ENCODE assay signal across 13 mouse cellular contexts in genomic region chr16:18413032-18413816, GRCm38 (mm10). TPM values are rescaled to one million over a fixed set of nuclear protein-coding genes. Genes with fewer than 3 reads are reported as not detected.
DNase-seq lines count a peak whose midpoint lies in the region; ATAC-seq and TF ChIP-seq lines count a peak whose summit lies in the region.
"Had no signal": no experiment of that assay in that cellular context is flagged by ENCODE, and none has a peak within 500 bp of the region (broad histone marks: within the 10 kb centered on the region; RNA-seq: fewer than 3 reads in every experiment).

No protein-coding gene starts in this region.

- H3K4me2 ChIP-seq in midbrain, postnatal 0 days (ENCODE audit: low read depth, low read length, poor library complexity, severe bottlenecking): no peak overlapping the region
- H3K4me2 ChIP-seq: heart, embryonic 11.5 days; hindbrain, embryonic 12.5 days; lung, embryonic 14.5 days had no signal

- H3K27ac ChIP-seq in gastrocnemius, adult 2 months: peak overlapping the region; percentile 70
- H3K27ac ChIP-seq in midbrain, postnatal 0 days (ENCODE audit: low read depth, low read length): no peak overlapping the region
- H3K27ac ChIP-seq: hindbrain, embryonic 12.5 days had no signal

- WGBS in midbrain, postnatal 0 days: 88% methylated on average over 7 of the region's 7 CpGs

- no peak overlapping the region for H3K9ac ChIP-seq in midbrain, postnatal 0 days (replicated peaks; ENCODE audit: low read length, poor library complexity, severe bottlenecking)
- H3K9ac ChIP-seq: hindbrain, embryonic 12.5 days; lung, embryonic 14.5 days had no signal

- H3K27me3 ChIP-seq in midbrain, postnatal 0 days (ENCODE audit: insufficient read depth, low read length): no peaks in the 10 kb centered on the region
- H3K27me3 ChIP-seq: hindbrain, embryonic 12.5 days had no signal

- no peaks in the 10 kb centered on the region for H3K4me1 ChIP-seq in midbrain, postnatal 0 days (ENCODE audit: insufficient read depth, low read length)

- intact Hi-C loops in gastrocnemius, adult 2 months (cut with DNase I): no loop called here

- no peak for TF ChIP-seq CTCF in gastrocnemius, adult 2 months (IDR thresholded peaks at IDR 0.05)
- TF ChIP-seq CTCF in midbrain, postnatal 0 days (IDR thresholded peaks at IDR 0.05): no peak

- DNase-seq in gastrocnemius, adult 2 months: no peak
- no peak for DNase-seq in gastrocnemius, postnatal 25 days
- peak; percentile 47 for DNase-seq in lung, postnatal 25 days (ENCODE audit: low spot score)
- DNase-seq in lung, postnatal 10 days: no peak
- DNase-seq in brain, adult 2 months (ENCODE audit: low read depth, low spot score): peak; percentile 33
- no peak for DNase-seq in midbrain, postnatal 0 days (ENCODE audit: low spot score)
- DNase-seq in embryo, embryonic 10.5 days (ENCODE audit: low spot score): no peak
- DNase-seq: kidney, adult 8-10 months; lung, embryonic 14.5 days; thymus, adult 18-20 months had no signal

- peaks cover 13% of the 10 kb centered on the region for H3K36me3 ChIP-seq in midbrain, postnatal 0 days (ENCODE audit: insufficient read depth, low read length)

- no peaks in the 10 kb centered on the region for H3K9me3 ChIP-seq in midbrain, postnatal 0 days (ENCODE audit: low read length)
- H3K9me3 ChIP-seq: hindbrain, embryonic 12.5 days had no signal

- H3K4me3 ChIP-seq in gastrocnemius, adult 2 months: no peak overlapping the region
- no peak overlapping the region for H3K4me3 ChIP-seq in midbrain, postnatal 0 days (ENCODE audit: low read depth, low read length)
- H3K4me3 ChIP-seq: hindbrain, embryonic 12.5 days had no signal

- peak; percentile 47 for ATAC-seq in megakaryocyte progenitor cell, adult 5-6 weeks (replicated peaks; ENCODE audit: poor library complexity)
- ATAC-seq in midbrain, postnatal 0 days (ENCODE audit: low FRiP score): no peak

RNA-seq across cellular contexts. Expression of gene Txnrd2, which starts 13.0 kb away (rescaled TPM):
- 10 to 100 TPM; 18.9 to 21.4 TPM for total RNA-seq in gastrocnemius, adult 2 months (2021)
- 10 to 100 TPM; 16.0 to 16.9 TPM for total RNA-seq in gastrocnemius, postnatal 25 days (2021)
- total RNA-seq in megakaryocyte progenitor cell, adult 5-6 weeks (2015): 14.3 and 23.0 TPM in 2 replicates
- total RNA-seq in megakaryocyte progenitor cell, adult 5-6 weeks (2017): 12.5 and 20.6 TPM in 2 replicates
- 13.3 and 22.9 TPM in 2 replicates for total RNA-seq in midbrain, postnatal 0 days (2014; rRNA removed)
- polyA plus RNA-seq in midbrain, postnatal 0 days (2015; fragmentation: Nextera tagmentation; extraction: Ambion mirVana): 38.3 and 42.6 TPM in 2 replicates

RNA-seq across cellular contexts. Expression of gene Comt, which starts 13.4 kb away (rescaled TPM):
- 10 to 100 TPM; 35.4 to 43.5 TPM for total RNA-seq in gastrocnemius, adult 2 months (2021)
- 10 to 100 TPM; 33.3 to 44.8 TPM for total RNA-seq in gastrocnemius, postnatal 25 days (2021)
- total RNA-seq in megakaryocyte progenitor cell, adult 5-6 weeks (2015): 42.8 and 55.1 TPM in 2 replicates
- total RNA-seq in megakaryocyte progenitor cell, adult 5-6 weeks (2017): 42.3 and 47.1 TPM in 2 replicates
- total RNA-seq in midbrain, postnatal 0 days (2014; rRNA removed): 62.3 and 74.6 TPM in 2 replicates
- polyA plus RNA-seq in midbrain, postnatal 0 days (2015; fragmentation: Nextera tagmentation; extraction: Ambion mirVana): 95.0 and 103 TPM in 2 replicates

Comparison
In these comparisons a context has a peak if more than half of its experiments do, and no peak if none do; other contexts are left out.
1. DNase-seq: peak in lung, postnatal 25 days (single experiment) and brain, adult 2 months (single experiment); none in gastrocnemius, adult 2 months (single experiment), gastrocnemius, postnatal 25 days (single experiment), lung, postnatal 10 days (single experiment), midbrain, postnatal 0 days (single experiment) and embryo, embryonic 10.5 days (single experiment).